36 mouse cellular contexts compared by ENCODE assay signal in the genomic region with DNA sequence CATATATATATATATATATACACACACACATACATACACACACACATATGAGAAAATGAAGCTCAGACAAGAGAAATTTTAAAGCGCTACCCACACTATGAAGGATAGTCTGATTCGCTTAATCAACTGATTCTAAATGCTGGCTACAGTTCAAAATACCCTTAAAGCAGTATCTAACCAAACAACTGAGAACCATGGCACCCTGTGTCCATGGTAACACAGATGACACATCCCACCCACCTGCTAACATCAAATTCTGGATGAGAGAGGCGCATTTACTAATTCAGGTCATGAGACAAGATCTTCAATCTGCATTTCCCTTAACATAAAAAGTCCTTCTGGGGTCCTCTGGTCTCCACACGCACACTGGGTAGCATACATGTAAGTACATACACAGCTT. TPM values are rescaled to one million over a fixed set of nuclear protein-coding genes. Genes with fewer than 3 reads are reported as not detected.
"Had no signal": no experiment of that assay in that cellular context is flagged by ENCODE, and none has a peak within 500 bp of the region (broad histone marks: within the 10 kb centered on the region; RNA-seq: fewer than 3 reads in every experiment).

No protein-coding gene starts in this region.

- DNase-seq: gastrocnemius, postnatal 14 days; gastrocnemius, postnatal 36 days; heart, adult 18-20 months; heart, postnatal 14 days; heart, postnatal 36 days; kidney, adult 18-20 months; kidney, adult 8-10 months; kidney, postnatal 10 days; kidney, postnatal 36 days; layer of hippocampus, postnatal 36 days; left cerebral cortex, postnatal 4 days had no signal

- H3K36me3 ChIP-seq: heart, embryonic 15.5 days; intestine, embryonic 15.5 days; limb, embryonic 13.5 days; limb, embryonic 15.5 days had no signal

- H3K4me3 ChIP-seq: heart, embryonic 10.5 days; heart, embryonic 13.5 days; heart, embryonic 15.5 days; hindbrain, embryonic 13.5 days; hindbrain, embryonic 15.5 days; intestine, embryonic 15.5 days; limb, embryonic 13.5 days; limb, embryonic 15.5 days; liver, embryonic 12.5 days had no signal

- H3K4me1 ChIP-seq: intestine, embryonic 15.5 days had no signal

- H3K9ac ChIP-seq: heart, embryonic 13.5 days; heart, embryonic 15.5 days; hindbrain, embryonic 13.5 days; hindbrain, embryonic 15.5 days; intestine, embryonic 15.5 days; limb, embryonic 13.5 days; limb, embryonic 15.5 days; liver, embryonic 12.5 days; liver, embryonic 14.5 days had no signal

- H3K4me2 ChIP-seq: heart, embryonic 13.5 days; heart, embryonic 15.5 days; hindbrain, embryonic 13.5 days; hindbrain, embryonic 15.5 days; intestine, embryonic 15.5 days; limb, embryonic 13.5 days; limb, embryonic 15.5 days; liver, embryonic 12.5 days had no signal

- H3K9me3 ChIP-seq: heart, embryonic 10.5 days; heart, embryonic 13.5 days; heart, embryonic 15.5 days; hindbrain, embryonic 13.5 days; hindbrain, embryonic 15.5 days; intestine, embryonic 15.5 days; limb, embryonic 13.5 days; limb, embryonic 15.5 days; liver, embryonic 12.5 days had no signal

- H3K27ac ChIP-seq: heart, embryonic 10.5 days; heart, embryonic 13.5 days; heart, embryonic 15.5 days; hindbrain, embryonic 13.5 days; hindbrain, embryonic 15.5 days; intestine, embryonic 15.5 days; limb, embryonic 13.5 days; limb, embryonic 15.5 days; liver, embryonic 12.5 days; liver, embryonic 14.5 days had no signal

- ATAC-seq: inflammation-experienced regulatory T-cells, adult 6 months; intestine, embryonic 15.5 days; intestine, postnatal 0 days; liver, embryonic 12.5 days had no signal

- H3K27me3 ChIP-seq: heart, embryonic 13.5 days; heart, embryonic 15.5 days; hindbrain, embryonic 13.5 days; hindbrain, embryonic 15.5 days; intestine, embryonic 15.5 days; limb, embryonic 13.5 days; limb, embryonic 15.5 days; liver, embryonic 12.5 days had no signal

RNA-seq across cellular contexts. Expression of a gene that starts 33.4 kb away (rescaled TPM):
- total RNA-seq: gastrocnemius, adult 18-20 months; gastrocnemius, adult 8-10 months; gastrocnemius, postnatal 14 days; gastrocnemius, postnatal 36 days; heart, postnatal 14 days; heart, postnatal 36 days; hematopoietic stem cell, adult 5-6 weeks; layer of hippocampus, adult 18-20 months; layer of hippocampus, postnatal 14 days; layer of hippocampus, postnatal 36 days; left cerebral cortex, adult 18-20 months; left cerebral cortex, adult 8-10 months; left cerebral cortex, postnatal 10 days; left cerebral cortex, postnatal 25 days; left cerebral cortex, postnatal 4 days; liver, adult 2 months had no signal
- polyA plus RNA-seq: heart, embryonic 10.5 days; heart, postnatal 0 days; hindbrain, embryonic 11.5 days; hindbrain, embryonic 13.5 days; inflammation-experienced regulatory T-cells, adult 6 months; limb, embryonic 11.5 days; liver, embryonic 12.5 days had no signal
